Mouse (Mus musculus) gastrocnemius, adult 2 months (tissue): ENCODE data around the gene Lefty1. TPM values are rescaled to one million over a fixed set of nuclear protein-coding genes. Genes with fewer than 3 reads are reported as not detected.
"Not testable (repeated sequence)": the region's sequence is repeated elsewhere in the genome, so short reads cannot be mapped to it uniquely, and the experiment has no call there.

Experiments used
- DNase-seq: peaks from one replicate; pipeline ENCODE4 v3.0.0; 2022
- H3K27ac ChIP-seq: fragments of 200-600 bp; 2 replicates; pipeline ENCODE4 v1.8.1; 2022; ENCODE audit warnings: mild to moderate bottlenecking
- H3K4me3 ChIP-seq: fragments of 200-600 bp; 2 replicates; pipeline ENCODE4 v1.8.1; 2022; ENCODE audit warnings: mild to moderate bottlenecking, moderate library complexity
- CTCF ChIP-seq: fragments of 200-600 bp; IDR thresholded peaks from 2 replicates; pipeline ENCODE4 v1.8.1; 2022; ENCODE audit warnings: antibody characterized with exemption, mild to moderate bottlenecking, moderate library complexity
- intact Hi-C: fragments of 180-260 bp; cut with DNase I; formaldehyde crosslinking; loops from one replicate; pipeline ENCODE4 v1.15.1; 2025
- total RNA-seq, 2 experiments: library from RNA; stranded (reverse); gene quantifications; 2 replicates each; pipeline ENCODE4 v1.2.3; 2021

Lefty1 gene
- total RNA-seq, 2 experiments from 2014 or later = 0.22 to 0.33 TPM

DNA sequence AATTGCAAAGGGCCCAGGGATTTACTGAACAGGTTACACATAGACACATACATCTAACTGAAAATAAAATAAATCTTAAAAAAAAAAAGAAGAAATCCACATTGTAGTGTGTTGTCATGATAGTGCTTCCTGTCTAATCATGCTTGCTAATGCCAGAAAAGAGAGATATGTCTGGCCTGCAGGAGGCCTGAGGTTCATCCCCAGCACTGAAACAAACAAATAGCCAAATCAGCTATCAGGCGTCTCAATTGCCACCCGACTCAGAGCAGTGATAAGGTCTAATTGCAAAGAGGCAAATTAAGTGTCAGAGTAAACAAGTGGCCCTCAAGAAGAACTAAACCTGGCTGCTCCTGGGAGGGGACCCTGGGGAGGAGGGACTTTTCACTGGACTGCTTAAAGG lies 5.2 kb upstream of the Lefty1 start:
- Histone ChIP-seq H3K27ac (no peak overlapping the region), H3K4me3 (no peak overlapping the region)
- DNase-seq = no peak
- intact Hi-C loops = no loop called here
- TF ChIP-seq CTCF = no peak

DNA sequence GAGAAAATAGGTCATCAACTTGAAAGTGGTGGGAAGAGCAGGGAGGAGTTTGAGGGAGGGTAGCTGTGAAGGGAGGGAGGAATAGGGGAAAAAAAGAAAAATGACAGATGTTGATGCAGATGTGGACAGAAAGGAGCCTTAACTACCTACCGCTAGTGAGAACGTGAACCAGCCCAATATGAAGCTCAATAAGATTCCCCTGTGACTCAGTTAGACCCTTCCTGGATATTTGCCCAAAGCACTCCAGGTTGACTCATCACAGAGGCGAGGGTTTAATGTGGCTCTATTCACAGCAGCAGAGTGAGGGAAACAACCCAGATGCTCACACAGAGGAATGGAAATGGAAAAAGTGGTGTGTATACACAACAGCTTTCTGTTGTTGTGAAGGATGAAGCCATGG lies 3.7 kb upstream of the Lefty1 start:
- no peak overlapping the region for H3K27ac ChIP-seq
- no peak overlapping the region for H3K4me3 ChIP-seq
- TF ChIP-seq CTCF = no peak
- intact Hi-C loops = no loop called here
- no peak for DNase-seq

DNA sequence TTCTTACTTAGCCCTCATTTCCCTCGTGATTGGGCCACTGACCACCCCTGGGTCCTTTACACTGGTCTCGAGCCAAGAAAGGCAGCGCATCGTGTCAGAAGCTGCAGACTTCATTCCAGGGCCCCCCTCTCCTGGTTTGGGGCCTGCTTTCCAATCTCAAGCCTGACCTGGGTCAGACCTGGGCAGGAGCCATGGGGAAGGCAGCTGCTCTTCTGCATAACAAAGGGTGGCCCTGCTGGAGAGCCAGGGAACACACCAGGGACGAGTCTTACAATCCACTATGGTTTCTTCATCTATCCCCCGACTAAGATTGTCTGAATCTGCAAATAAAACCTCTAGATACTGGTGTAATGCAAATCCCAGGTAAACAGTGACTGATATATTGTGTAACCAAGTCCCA lies 1.2 kb upstream of the Lefty1 start:
- no peak overlapping the region for H3K4me3 ChIP-seq
- H3K27ac ChIP-seq = no peak overlapping the region
- intact Hi-C loops = no loop called here
- no peak for TF ChIP-seq CTCF
- no peak for DNase-seq

DNA sequence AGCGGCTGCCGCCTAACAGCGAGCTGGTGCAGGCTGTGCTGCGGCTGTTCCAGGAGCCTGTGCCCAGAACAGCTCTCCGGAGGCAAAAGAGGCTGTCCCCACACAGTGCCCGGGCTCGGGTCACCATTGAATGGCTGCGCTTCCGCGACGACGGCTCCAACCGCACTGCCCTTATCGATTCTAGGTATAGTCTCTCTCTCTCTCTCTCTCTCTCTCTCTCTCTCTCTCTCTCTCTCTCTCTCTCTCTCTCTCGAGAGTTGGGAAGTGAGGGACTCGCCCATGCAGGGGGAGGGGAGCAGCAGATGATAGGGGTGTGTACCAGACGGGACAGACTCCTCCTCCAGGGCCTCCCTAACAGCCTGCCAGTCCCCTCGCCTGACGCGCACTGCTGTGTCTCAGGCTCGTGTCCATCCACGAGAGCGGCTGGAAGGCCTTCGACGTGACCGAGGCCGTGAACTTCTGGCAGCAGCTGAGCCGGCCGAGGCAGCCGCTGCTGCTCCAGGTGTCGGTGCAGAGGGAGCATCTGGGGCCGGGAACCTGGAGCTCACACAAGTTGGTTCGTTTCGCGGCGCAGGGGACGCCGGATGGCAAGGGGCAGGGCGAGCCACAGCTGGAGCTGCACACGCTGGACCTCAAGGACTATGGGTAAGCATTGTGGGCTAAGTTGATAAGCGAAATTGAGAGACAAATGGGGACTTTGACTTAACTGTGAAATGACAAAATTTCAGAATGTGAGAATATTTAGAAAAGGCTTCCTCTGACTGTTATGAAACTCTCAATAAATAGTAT lies 2.0 kb downstream of the Lefty1 start:
- intact Hi-C loops = not testable (repeated sequence)
- DNase-seq = peak; percentile 69
- peak overlapping the region; percentile 62 for H3K4me3 ChIP-seq

DNA sequence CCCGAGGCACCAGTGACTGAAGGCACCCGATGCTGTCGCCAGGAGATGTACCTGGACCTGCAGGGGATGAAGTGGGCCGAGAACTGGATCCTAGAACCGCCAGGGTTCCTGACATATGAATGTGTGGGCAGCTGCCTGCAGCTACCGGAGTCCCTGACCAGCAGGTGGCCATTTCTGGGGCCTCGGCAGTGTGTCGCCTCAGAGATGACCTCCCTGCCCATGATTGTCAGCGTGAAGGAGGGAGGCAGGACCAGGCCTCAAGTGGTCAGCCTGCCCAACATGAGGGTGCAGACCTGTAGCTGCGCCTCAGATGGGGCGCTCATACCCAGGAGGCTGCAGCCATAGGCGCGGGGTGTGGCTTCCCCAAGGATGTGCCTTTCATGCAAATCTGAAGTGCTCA lies 2.8 kb downstream of the Lefty1 start:
- H3K4me3 ChIP-seq, DNase-seq, intact Hi-C loops, H3K27ac ChIP-seq: not testable (repeated sequence)

More for the DNA sequence above, 2.0 kb downstream of the Lefty1 start:
- H3K27ac ChIP-seq = peak overlapping the region; percentile 56

DNA sequence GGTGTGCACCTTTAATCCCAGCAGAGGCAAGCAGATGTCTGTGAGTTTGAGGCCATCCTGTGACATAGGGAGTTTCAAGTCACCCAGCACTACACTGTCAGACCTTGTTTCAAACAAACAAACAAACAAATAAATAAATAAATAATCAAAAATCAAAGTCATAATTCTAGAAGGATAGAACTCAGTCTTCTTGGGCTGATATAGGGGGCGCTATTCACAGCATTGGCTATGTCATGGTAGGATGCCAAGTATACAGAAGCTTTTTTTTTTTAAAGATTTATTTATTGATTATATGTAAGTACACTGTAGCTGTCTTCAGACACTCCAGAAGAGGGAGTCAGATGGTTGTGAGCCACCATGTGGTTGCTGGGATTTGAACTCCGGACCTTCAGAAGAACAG lies 4.0 kb downstream of the Lefty1 start:
- H3K4me3 ChIP-seq, DNase-seq, H3K27ac ChIP-seq, intact Hi-C loops: not testable (repeated sequence)
- TF ChIP-seq CTCF = peak; percentile 19; the same call in 1 of the 2 replicates

DNA sequence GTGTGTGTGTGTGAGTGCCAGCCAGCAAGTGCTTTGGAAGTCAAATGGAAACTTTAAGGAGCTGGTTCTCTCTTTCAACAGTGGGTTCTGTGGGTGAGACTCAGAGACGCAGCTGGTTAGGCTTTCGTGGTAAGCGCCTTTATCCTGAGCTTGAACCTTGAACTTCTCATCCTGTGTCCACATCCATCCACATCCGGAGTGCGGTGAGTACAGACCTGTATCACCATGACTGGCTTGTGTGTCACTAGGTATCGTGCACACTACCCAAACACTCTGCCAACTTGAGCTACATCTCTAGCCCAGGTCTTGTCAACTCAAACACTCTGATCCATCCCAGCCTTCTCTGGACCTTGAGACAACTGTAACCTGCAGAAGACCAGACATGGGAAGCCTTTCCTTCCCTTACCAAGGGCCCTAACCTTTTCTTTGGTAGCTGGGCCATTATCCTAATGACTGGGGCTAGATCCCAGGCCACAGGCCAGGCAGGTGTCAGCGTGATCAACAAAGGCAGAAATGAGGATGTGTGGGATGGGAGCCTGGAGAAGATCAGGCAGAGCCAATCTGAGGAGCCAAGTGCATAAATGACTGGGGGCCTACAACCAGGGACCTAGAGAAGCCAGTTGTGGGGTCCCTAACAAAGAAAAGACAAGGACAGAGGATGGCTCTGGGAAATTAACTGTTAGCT lies 6.1 kb downstream of the Lefty1 start:
- no peak for DNase-seq
- Histone ChIP-seq H3K4me3 (peak overlapping the region; percentile 96), H3K27ac (peak overlapping the region; percentile 97)
- TF ChIP-seq CTCF = no peak
- intact Hi-C loops = loop anchor here (5.0 kb wide), 1 partner anchor 39 kb away; the partner anchor contains the start of gene Pycr2

DNA sequence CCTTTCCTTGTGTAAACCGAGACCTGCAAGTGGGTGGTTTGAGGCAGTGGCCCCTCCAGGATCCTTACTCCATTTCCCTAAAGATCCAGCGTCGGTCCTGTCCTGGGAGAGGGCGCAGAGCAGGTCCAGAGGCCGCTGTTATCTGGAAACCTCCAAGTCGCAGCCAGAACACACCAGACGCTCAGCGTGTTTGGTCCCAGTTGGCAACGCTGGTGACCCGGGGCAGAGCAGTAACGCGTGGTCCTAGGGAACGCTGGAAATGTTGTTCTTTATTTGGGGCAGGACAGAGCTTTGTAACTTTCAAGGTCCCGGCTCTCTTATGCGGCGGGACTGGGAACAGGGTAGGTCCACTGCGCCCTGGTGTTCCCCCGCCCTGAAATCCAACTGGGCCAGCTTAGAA lies 6.9 kb downstream of the Lefty1 start:
- intact Hi-C loops = loop anchor here (5.0 kb wide), 1 partner anchor 39 kb away; the partner anchor contains the start of gene Pycr2
- TF ChIP-seq CTCF = no peak
- Histone ChIP-seq H3K4me3 (peak overlapping the region; percentile 96), H3K27ac (peak overlapping the region; percentile 97)
- peak; percentile 52 for DNase-seq

DNA sequence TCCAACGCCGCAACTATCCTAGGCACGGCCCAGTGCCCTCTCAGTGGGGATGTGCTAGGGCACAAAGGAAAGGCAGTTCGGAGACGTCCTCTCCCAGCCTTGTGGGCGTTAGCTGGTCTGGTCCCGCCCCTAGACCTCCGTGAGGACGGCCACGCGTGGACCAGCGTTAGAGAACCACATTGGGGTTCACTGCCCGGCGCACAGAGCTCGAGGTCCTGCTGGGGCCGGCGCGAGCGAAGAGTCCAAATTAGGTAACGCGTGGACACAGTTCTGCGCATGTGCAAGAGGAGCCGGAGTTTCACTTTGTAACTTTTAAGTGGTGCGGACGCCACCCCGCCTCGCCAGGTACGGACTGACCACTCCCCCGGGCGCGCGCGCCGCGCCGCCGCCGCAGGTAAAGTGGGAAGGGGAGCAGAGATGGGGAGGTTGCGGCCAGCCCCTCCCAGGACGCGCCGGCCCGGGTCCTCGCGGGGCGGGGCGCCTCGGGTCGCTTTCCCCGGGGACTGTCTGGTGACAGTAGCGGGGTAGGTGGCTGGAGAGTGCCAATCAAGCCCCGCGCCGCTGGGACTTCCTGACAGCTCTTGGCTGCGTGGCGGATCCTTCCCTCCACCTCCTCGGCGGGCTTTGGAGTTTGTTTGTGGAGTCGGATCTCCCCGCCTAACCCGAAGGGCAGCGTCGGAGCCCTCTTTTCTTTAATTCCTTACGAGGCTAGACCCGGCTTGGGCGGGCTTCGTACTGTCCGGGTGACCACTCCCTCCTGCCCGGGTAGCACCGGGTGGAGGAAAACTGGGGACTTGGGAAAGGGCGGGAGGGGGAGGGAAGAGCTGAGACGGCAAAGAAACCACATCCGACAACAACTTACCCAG lies 7.6 kb downstream of the Lefty1 start, which contains the start of gene Tmem63a:
Tmem63a (plus strand) TSS at position 179 of the 866 bp plus-strand sequence.
- intact Hi-C loops = loop anchor here (5.0 kb wide), 1 partner anchor 40 kb away; the partner anchor contains the start of gene Pycr2
- no peak for TF ChIP-seq CTCF
- Histone ChIP-seq H3K27ac (peak within 1 kb of the TSS; percentile 97), H3K4me3 (peak within 1 kb of the TSS; percentile 96)
- peak; percentile 89 for DNase-seq

DNA sequence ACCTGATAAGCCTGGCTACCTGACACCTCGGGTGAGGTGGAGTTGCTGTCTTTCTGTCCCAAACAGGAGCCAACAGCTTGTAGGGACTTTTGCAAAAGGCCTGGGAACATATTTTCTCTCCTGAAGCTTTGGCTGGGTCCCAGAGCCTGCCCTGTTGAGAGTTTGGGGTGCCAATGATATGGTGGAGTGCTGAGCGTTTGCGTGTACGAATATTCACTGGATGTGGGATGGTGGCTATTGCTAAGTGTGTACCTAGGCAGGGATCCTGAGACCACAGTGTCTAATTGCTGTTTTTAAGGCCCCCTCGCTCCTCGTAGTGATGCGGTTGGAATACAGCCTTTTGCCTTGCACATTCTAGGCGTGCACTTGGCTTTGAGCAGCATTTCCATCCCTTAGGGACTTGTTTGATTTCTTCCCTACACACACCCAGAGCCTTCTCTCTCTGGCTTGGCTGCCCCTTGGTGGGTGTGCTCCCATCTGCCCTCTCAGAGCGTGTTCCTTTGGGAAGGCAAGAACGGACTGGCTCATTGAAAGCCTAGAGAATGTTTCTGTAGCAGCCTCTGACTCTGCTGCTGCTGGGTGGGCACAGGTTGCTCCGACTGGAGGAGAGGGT lies 8.3 kb downstream of the Lefty1 start:
- H3K27ac ChIP-seq = peak overlapping the region; percentile 97
- DNase-seq = peak; percentile 54
- intact Hi-C loops = loop anchor here (5.0 kb wide), 1 partner anchor 41 kb away; the partner anchor contains the start of gene Pycr2
- H3K4me3 ChIP-seq = peak overlapping the region; percentile 96
- no peak for TF ChIP-seq CTCF

DNA sequence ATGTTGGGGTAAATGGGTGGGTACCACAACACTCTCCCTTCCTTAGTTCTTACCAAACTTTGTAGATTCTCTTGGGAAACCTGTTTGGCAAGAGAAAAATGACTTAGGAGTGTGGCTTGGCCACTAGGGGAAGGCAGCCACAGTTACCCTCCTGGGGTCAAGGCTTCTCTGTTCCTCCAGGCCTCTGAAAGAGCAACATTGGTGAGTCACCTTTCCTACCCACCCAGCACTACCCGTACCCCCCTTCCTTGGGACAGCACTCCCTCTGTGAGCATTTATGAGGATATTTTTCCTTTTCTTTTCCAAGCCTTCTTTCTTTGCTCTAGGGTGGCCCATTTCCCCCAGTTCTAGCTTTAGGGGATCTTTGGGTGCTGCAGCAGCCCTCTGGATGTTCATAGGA lies 9.1 kb downstream of the Lefty1 start:
- Histone ChIP-seq H3K27ac (peak overlapping the region; percentile 97), H3K4me3 (peak overlapping the region; percentile 96)
- no peak for DNase-seq
- peak; percentile 5; the same call in 1 of the 2 replicates for TF ChIP-seq CTCF
- intact Hi-C loops = loop anchor here (5.0 kb wide), 1 partner anchor 42 kb away; the partner anchor contains the start of gene Pycr2

DNA sequence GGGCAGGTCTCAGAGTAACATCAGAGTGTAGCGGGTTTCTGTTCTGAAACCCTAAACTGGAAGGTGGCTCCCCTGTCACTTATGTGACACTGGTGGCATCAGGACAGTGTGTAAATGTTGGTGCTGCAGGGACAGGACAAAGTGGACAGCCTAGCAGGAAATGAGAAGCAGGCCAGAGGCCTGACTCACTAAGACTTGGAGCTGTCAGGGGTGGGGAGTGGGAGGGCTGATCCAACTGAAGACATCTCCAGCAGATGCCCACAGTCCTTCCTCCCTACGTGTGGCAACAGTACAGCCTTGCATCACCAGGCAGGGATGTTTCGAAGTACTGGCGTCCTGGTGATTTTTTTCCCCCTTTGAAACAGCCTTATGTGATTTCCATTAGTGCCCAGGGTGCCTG lies 9.7 kb downstream of the Lefty1 start:
- Histone ChIP-seq H3K27ac (peak overlapping the region; percentile 97), H3K4me3 (peak overlapping the region; percentile 96; the same call in 1 of the 2 replicates)
- DNase-seq = no peak
- TF ChIP-seq CTCF = no peak
- intact Hi-C loops = loop anchor here (5.0 kb wide), 1 partner anchor 42 kb away; the partner anchor contains the start of gene Pycr2
